Mouse (Mus musculus) hindbrain, postnatal 0 days (tissue): ENCODE results near the gene Htr3b. TPM values are rescaled to one million over a fixed set of nuclear protein-coding genes. Genes with fewer than 3 reads are reported as not detected.

ENCODE experiments used
- ATAC-seq: fragments of 200-750 bp; cut with Nextera tagmentation; 2 replicates; pipeline ENCODE4 v1.8.0; 2017; ENCODE audit warnings: mild to moderate bottlenecking, moderate TSS enrichment, moderate library complexity
- DNase-seq: peaks from one replicate; pipeline ENCODE4 v3.0.0-alpha.2; 2015; ENCODE audit warnings: low spot score
- H3K27ac ChIP-seq: fragments of 300-500 bp; sonication (generic); 2 replicates; pipeline ENCODE4 v1.5.1; 2014; ENCODE audit warnings: mild to moderate bottlenecking
- H3K27me3 ChIP-seq: fragments of 300-500 bp; sonication (generic); 2 replicates; pipeline ENCODE4 v1.6.1; 2014; ENCODE audit warnings: low read length, mixed read lengths; ENCODE audit not compliant: insufficient read depth
- H3K36me3 ChIP-seq: fragments of 300-500 bp; sonication (generic); 2 replicates; pipeline ENCODE4 v1.6.1; 2014; ENCODE audit warnings: low read length, mixed read lengths; ENCODE audit not compliant: insufficient read depth
- H3K4me1 ChIP-seq: fragments of 300-500 bp; sonication (generic); 2 replicates; pipeline ENCODE4 v1.6.1; 2014; ENCODE audit warnings: antibody characterized with exemption, low read length, mixed read lengths; ENCODE audit not compliant: insufficient read depth
- H3K4me2 ChIP-seq: fragments of 300-500 bp; sonication (generic); 2 replicates; pipeline ENCODE4 v1.6.1; 2014; ENCODE audit warnings: low read depth, mild to moderate bottlenecking, low read length, moderate library complexity, mixed read lengths
- H3K4me3 ChIP-seq: fragments of 300-500 bp; sonication (generic); 2 replicates; pipeline ENCODE4 v1.5.1; 2014; ENCODE audit warnings: low read length
- H3K9ac ChIP-seq: fragments of 300-500 bp; sonication (generic); replicated peaks from 2 replicates; pipeline ENCODE4 v1.6.1; 2014; ENCODE audit warnings: mild to moderate bottlenecking, low read length, moderate library complexity, mixed read lengths
- H3K9me3 ChIP-seq: fragments of 300-500 bp; sonication (generic); 2 replicates; pipeline ENCODE4 v1.6.1; 2016; ENCODE audit warnings: low read length, mixed read lengths
- CTCF ChIP-seq: IDR thresholded peaks from 2 replicates; pipeline ENCODE4 v1.5.1; 2016; ENCODE audit warnings: antibody characterized with exemption, control low read depth, low read depth
- WGBS: fragments of 180-500 bp; shearing (Covaris S2); extraction: QIAGEN DNeasy Blood & Tissue Kit; methylation state at CpG from one replicate; pipeline ENCODE4 v1.1.7; 2014; 5-methylcytosine and 5-hydroxymethylcytosine counted together
- polyA plus RNA-seq: library from polyadenylated mRNA; unstranded; fragments of >200 nt; fragmentation: Nextera tagmentation; extraction: Ambion mirVana; gene quantifications from 2 replicates; pipeline ENCODE4 v1.2.1, GENCODE M21; 2015
- total RNA-seq: library from RNA; depleted of rRNA; stranded (reverse); fragments of >200 nt; gene quantifications from 2 replicates; pipeline ENCODE4 v1.2.3, GENCODE M21; 2014; rRNA removed

The Htr3b gene
- total and polyA plus RNA-seq, 2 experiments from 2014 or later, result 0.16 to 0.19 TPM

DNA sequence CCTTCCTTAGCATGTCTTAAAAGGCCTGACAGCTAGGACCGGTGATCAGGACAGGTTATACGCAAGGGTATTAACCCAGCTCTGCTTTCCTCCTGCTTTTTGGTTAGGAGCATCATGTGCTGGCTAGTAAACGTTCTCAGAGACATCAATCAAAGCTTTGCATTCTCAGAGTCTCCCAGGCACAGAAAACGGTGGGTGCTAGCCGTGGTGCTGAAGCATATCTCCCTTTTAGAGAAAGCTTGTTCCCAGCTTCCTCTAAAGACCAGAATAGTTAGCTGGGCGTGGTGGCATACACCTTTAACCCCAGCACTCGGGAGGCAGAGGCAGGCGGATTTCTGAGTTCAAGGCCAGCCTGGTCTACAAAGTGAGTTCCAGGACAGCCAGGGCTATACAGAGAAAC lies 66.2 kb downstream of the Htr3b start:
- no peak for ATAC-seq

DNA sequence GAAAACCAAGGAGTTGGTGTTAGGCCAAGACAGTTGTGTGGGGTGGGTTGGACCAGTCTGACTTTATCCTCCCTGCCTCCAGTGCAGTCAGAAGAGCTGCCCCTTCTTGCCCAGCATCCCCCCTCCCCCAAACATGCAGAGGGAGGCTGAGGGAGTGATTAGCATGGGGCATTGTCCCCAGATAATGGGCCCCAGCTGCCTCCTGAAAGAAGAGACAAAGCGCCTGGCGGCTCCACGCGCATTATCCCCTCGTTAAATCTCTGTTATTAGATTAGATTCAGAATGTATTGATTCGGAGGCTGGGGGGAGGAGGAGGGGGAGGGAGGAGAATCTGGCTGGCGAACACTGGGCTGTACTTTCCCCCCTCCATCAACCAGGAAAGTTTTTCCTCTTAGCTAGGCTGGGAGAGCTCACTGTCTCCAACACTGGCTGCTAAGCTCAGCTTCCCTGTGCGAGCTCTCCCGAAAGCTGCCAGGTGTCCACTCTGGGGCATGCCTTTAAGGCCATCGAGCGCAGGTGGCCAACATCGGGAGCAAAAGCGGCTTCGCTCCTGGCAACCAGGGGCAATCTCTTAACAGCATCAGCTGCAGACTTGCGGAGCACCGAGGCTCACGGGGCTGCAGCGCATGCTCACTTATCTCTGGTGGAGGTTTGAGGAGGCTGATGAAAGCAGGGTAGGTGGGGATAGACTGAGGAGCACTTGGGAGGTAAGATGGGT lies 68.8 kb downstream of the Htr3b start:
- WGBS, result 10% methylated on average over 18 of the region's 18 CpGs
- no peak for ATAC-seq
- Histone ChIP-seq H3K27me3 (0 out of 2 replicates have a peak, but pooled peaks cover 3% of the 10 kb centered on the region), H3K4me1 (0 out of 2 replicates have a peak, but pooled peaks cover 8% of the 10 kb centered on the region), H3K4me2 (peak overlapping the region; percentile 37), H3K9me3 (no peaks in the 10 kb centered on the region), H3K9ac (no peak overlapping the region), H3K36me3 (no peaks in the 10 kb centered on the region), H3K27ac (no peak overlapping the region), H3K4me3 (no peak overlapping the region)
- DNase-seq, result peak; percentile 6
- TF ChIP-seq CTCF, result no peak

More for the DNA sequence above, 66.2 kb downstream of the Htr3b start:
- Histone ChIP-seq H3K4me2 (no peak overlapping the region), H3K4me1 (0 out of 2 replicates have a peak, but pooled peaks cover 8% of the 10 kb centered on the region), H3K36me3 (no peaks in the 10 kb centered on the region), H3K27ac (no peak overlapping the region), H3K9ac (no peak overlapping the region), H3K27me3 (0 out of 2 replicates have a peak, but pooled peaks cover 3% of the 10 kb centered on the region), H3K9me3 (no peaks in the 10 kb centered on the region), H3K4me3 (no peak overlapping the region)
- 47% methylated on average over 8 of the region's 8 CpGs for WGBS
- no peak for TF ChIP-seq CTCF
- DNase-seq, result peak; percentile 10

DNA sequence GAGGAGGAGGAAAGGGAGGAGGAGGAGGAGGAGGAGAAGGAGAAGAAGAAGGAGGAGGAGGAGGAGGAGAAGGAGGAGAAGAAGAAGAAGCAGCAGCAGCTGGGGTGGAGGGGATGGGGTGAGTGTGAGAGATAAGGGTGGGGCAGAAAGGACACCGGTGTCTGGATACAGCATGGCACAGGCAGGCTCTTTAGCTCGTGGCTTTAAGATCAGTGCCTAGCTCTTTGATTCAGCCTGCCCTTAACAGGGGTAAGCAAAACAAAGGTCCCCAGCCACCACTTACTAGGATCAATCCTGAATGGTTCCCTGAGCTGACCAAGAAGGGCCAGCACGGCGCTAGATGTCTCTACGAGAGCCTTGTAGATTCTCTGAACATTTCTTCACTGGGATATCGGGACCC lies 70.0 kb downstream of the Htr3b start:
- H3K27ac ChIP-seq, result no peak overlapping the region
- H3K27me3 ChIP-seq, result 0 out of 2 replicates have a peak, but pooled peaks cover 3% of the 10 kb centered on the region
- no peaks in the 10 kb centered on the region for H3K9me3 ChIP-seq
- H3K4me3 ChIP-seq, result no peak overlapping the region
- DNase-seq (no peak), ATAC-seq (no peak)
- TF ChIP-seq CTCF, result no peak
- H3K4me2 ChIP-seq, result no peak overlapping the region
- no peak overlapping the region for H3K9ac ChIP-seq
- H3K4me1 ChIP-seq, result 0 out of 2 replicates have a peak, but pooled peaks cover 8% of the 10 kb centered on the region
- 64% methylated on average over 6 of the region's 6 CpGs for WGBS
- no peaks in the 10 kb centered on the region for H3K36me3 ChIP-seq

- Histone ChIP-seq H3K4me2 (no peak overlapping the region), H3K9me3 (no peaks in the 10 kb centered on the region), H3K4me1 (0 out of 2 replicates have a peak, but pooled peaks cover 8% of the 10 kb centered on the region), H3K27me3 (0 out of 2 replicates have a peak, but pooled peaks cover 3% of the 10 kb centered on the region), H3K9ac (no peak overlapping the region), H3K27ac (no peak overlapping the region), H3K36me3 (no peaks in the 10 kb centered on the region), H3K4me3 (no peak overlapping the region)
- WGBS, result 32% methylated on average over 3 of the region's 3 CpGs
- peak; percentile 89 for TF ChIP-seq CTCF
- ATAC-seq (peak; percentile 32; the same call in 1 of the 2 replicates), DNase-seq (peak; percentile 89)
Measured at GRCm38 (mm10) chr9:48893986-48894385, 70.8 kb downstream of the Htr3b start.

GRCm38 (mm10) chr9:48889093-48889492 lies 75.7 kb downstream of the Htr3b start:
- H3K9me3 ChIP-seq, result no peaks in the 10 kb centered on the region
- no peaks in the 10 kb centered on the region for H3K27me3 ChIP-seq
- no peaks in the 10 kb centered on the region for H3K4me1 ChIP-seq
- no peak for ATAC-seq
- H3K9ac ChIP-seq, result no peak overlapping the region
- no peak overlapping the region for H3K27ac ChIP-seq
- 69% methylated on average over 7 of the region's 7 CpGs for WGBS
- DNase-seq, result no peak
- H3K4me3 ChIP-seq, result no peak overlapping the region
- no peak overlapping the region for H3K4me2 ChIP-seq
- TF ChIP-seq CTCF, result no peak
- H3K36me3 ChIP-seq, result no peaks in the 10 kb centered on the region

Other genes with a start within 250 kb of the Htr3b start
- 11.2 and 13.5 TPM in 2 replicates for gene Zbtb16, start 128.8 kb downstream of the Htr3b start, total RNA-seq
- 5.4 and 6.8 TPM in 2 replicates for gene Zbtb16, start 128.8 kb downstream of the Htr3b start, polyA plus RNA-seq
- 3.4 and 4.7 TPM in 2 replicates for gene Htr3a, start 53.9 kb downstream of the Htr3b start, total RNA-seq
- 2.4 and 2.7 TPM in 2 replicates for gene Htr3a, start 53.9 kb downstream of the Htr3b start, polyA plus RNA-seq
- gene Usp28, start 20.4 kb upstream of the Htr3b start, total RNA-seq, result 17.0 and 28.5 TPM in 2 replicates
- 16.0 and 18.4 TPM in 2 replicates for gene Usp28, start 20.4 kb upstream of the Htr3b start, polyA plus RNA-seq
- 13.0 and 15.6 TPM in 2 replicates for gene Zw10, start 90.6 kb upstream of the Htr3b start, total RNA-seq
- gene Zw10, start 90.6 kb upstream of the Htr3b start, polyA plus RNA-seq, result 17.6 and 18.7 TPM in 2 replicates
- gene Tmprss5, start 116.3 kb upstream of the Htr3b start, total RNA-seq, result 0.25 and 1.5 TPM in 2 replicates
- 0.86 and 0.98 TPM in 2 replicates for gene Tmprss5, start 116.3 kb upstream of the Htr3b start, polyA plus RNA-seq